Mouse (Mus musculus): Measurements from ENCODE around the gene Stam2.

DNA sequence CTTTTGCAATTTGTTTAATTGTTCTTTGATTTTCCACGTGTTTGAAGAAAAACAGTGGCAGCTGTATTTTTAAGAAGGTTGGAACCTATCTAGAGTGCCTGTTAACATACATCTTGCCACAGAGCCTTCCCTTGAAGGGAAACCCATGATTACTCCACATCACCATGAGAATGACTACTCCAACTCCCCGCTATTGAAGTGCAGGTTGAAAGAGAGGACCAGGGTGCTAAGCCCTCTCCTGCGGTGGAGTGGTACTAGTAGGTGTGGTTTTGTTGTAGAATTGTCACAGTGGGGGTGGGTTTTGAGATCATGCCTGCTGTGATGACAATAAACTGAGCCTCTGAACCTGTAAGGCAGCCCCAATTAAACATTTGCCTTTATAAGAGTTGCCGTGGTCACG is 41.7 kb downstream of the Stam2 start:
- TF ChIP-seq GATA1 (IDR thresholded peaks at IDR 0.05; ENCODE audit: low read length) = no peak
- TF ChIP-seq TAL1 (IDR thresholded peaks at IDR 0.05; ENCODE audit: low read length) = no peak

Measured in erythroblast, embryonic 14.5 days (primary cell).